Mouse (Mus musculus) left cerebral cortex, adult 2 months (tissue): ENCODE results near the gene Adra1b. TPM values are rescaled to one million over a fixed set of nuclear protein-coding genes. Genes with fewer than 3 reads are reported as not detected.

ENCODE experiments used
- DNase-seq, 2 experiments: peaks; one replicate each; pipeline ENCODE4 v3.0.0; 2021 to 2022; ENCODE audit warnings: low spot score in 2 of 2, mixed read lengths in 1 of 2; ENCODE audit errors: extremely low spot score in 1 of 2
- H3K27ac ChIP-seq: fragments of 200-600 bp; 2 replicates; pipeline ENCODE4 v1.8.1; 2022
- H3K4me3 ChIP-seq: fragments of 200-600 bp; 2 replicates; pipeline ENCODE4 v1.8.1; 2022
- CTCF ChIP-seq: fragments of 200-600 bp; IDR thresholded peaks from 2 replicates; pipeline ENCODE4 v1.8.1; 2022; ENCODE audit warnings: antibody characterized with exemption, mild to moderate bottlenecking, moderate library complexity
- intact Hi-C: fragments of 180-260 bp; cut with DNase I; formaldehyde crosslinking; loops from one replicate; pipeline ENCODE4 v1.15.1; 2025
- total RNA-seq, 2 experiments: library from RNA; stranded (reverse); gene quantifications; 2 replicates each; pipeline ENCODE4 v1.2.3; 2021

The Adra1b gene
- total RNA-seq, 2 experiments from 2014 or later = 29.9 to 31.6 TPM

DNA sequence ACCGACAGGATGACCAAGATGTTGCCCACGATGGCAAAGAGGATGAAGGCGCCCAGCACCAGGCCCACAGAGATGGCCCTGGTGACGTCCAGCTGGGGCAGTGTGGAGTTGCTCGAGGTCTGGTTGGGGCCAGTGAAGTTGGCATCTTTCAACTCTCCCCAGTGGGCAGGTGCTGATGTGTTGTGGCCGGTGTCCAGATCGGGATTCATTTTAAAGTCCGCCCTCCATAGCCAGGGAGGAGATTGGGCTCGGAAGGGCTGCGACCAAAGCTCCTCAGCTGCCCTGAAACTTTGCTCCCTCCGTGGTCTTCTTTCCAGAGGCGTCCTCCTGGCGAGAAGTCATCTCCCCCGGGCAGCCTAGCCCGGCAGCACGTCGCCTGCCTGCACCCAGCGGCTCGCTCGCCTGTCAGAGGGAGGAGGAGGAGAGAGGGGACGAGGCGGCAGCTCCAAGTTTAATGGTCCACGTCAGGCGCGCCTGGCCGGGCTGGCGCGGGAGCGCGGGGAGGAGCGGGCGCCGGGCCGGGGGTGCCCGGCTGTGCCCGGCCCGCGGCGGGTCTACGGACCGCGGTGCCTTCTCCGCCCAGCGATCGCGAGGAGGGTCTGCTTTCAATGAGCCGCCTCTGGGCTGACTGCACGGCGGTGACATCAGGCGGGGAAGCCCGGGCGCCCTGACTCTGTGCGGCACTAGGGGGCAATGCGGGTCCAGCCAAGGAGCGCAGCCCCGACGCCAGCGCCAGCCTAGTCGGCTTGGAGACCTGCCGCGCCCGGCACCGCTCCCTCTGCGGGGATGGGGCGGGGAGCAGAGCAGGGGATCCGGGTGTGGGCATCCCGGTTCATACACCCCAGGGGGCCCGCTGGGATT, 64.9 kb downstream of the Adra1b start:
- peak overlapping the region; percentile 45 for H3K4me3 ChIP-seq
- DNase-seq = peak; percentile 80 to 84
- TF ChIP-seq CTCF = peak; percentile 75
- intact Hi-C loops = loop anchor here (2.0 kb wide), 2 partner anchors 375 to 495 kb away; no protein-coding TSS in a partner anchor
- peak overlapping the region; percentile 75 for H3K27ac ChIP-seq

DNA sequence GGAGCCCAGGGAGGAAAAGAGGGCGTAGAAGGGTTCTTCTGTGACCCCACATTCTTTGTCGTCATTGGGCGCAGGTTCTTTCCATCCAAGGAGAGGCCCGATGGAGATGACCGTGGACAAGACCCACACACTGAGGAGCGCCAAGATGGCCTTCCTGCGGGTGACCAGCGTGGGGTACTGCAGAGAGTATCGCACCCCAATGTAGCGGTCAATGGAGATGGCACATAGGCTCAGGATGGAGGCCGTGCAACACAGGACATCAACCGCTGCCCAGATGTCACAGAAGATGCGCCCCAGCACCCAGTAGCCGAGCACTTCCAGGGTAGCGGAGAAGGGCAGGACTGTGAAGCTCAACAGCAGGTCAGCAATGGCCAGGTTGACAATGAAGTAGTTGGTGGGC, 65.6 kb downstream of the Adra1b start:
- DNase-seq = no peak
- H3K4me3 ChIP-seq = peak overlapping the region; percentile 46
- no peak for TF ChIP-seq CTCF
- intact Hi-C loops = no loop called here
- no peak overlapping the region for H3K27ac ChIP-seq

DNA sequence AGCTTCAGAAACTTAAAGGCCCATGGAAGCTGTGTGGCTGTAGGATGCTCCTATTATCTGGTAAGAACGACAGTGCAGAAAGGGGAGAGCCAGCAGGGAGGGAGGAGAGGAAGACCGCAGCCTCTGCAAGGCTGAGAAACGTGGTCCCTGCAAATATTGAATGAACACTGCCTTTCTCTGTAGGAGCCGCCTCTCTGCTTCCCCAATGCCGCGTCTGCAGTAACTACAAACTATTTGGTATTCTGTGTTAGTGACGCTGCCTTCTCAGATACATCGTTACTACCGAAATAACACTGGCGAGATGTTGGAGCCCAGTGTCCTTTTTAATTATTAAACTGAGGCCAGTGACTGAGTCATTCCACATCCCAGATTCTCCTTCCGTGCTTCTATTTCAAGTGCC, 66.5 kb downstream of the Adra1b start:
- H3K4me3 ChIP-seq = peak overlapping the region; percentile 46
- no peak for TF ChIP-seq CTCF
- H3K27ac ChIP-seq = peak overlapping the region; percentile 28
- DNase-seq = no peak
- intact Hi-C loops = loop anchor here (5.0 kb wide), 1 partner anchor 47 kb away; no protein-coding TSS in a partner anchor

DNA sequence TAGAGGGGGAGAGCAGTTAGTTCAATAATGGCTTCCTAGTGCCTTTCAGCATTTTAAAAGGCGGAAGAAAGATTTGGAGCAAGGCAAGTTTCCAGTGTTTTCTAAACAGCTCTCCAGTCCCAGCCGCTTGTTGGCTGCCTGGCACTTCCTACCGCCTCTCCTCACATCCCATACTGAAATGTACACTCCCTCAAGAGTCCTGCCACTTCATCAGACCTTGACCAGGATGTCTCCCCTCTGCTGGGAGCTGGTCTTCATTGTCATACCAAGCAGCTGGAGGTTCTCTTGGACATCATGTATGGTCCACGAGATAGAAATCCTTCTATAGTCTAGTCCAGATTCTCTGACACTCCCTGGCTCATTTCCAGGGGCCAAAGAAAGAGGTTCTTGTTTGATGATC, 69.5 kb downstream of the Adra1b start:
- no peak for DNase-seq
- intact Hi-C loops = loop anchor here (5.0 kb wide), 1 partner anchor 44 kb away; no protein-coding TSS in a partner anchor
- Histone ChIP-seq H3K27ac (no peak overlapping the region), H3K4me3 (no peak overlapping the region)
- no peak for TF ChIP-seq CTCF

DNA sequence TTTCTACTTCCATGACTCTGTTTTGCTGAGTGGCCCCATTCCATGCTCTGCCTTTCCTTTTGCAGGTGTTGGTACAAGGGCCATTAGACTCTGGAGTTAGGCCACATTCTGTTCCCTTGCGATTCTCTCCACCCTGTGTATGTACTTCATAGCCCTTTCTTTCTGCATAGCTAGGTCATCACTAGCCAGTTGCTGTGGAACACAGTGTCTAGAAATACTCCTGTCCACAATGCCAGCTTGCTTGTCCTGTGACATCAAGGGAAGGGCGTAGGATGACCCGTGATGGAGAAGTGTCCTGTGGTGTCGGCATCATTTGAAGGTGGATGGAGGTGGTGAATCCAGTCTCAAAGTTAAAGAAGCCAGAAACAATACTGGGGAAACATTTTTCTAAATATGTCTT, 74.2 kb downstream of the Adra1b start:
- intact Hi-C loops = no loop called here
- Histone ChIP-seq H3K4me3 (no peak overlapping the region), H3K27ac (no peak overlapping the region)
- no peak for DNase-seq
- TF ChIP-seq CTCF = no peak

DNA sequence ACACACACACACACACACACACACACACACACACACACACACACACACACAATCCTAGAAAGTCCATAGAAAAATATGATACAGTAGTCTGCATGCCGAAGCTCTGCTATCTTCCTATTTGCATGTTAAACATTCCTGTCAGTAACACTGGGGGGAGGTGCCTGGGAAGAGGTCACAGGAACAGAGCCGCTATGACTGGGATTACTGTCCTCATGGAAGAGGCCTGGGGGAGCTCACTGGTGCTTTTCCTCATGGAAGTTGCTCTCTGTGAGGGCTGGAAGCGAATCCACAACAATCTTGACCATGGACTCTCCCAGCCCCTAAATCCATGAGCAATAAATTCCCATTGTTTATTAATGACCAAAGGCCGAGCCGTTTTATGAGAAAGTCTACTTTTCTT, 77.7 kb downstream of the Adra1b start:
- intact Hi-C loops = no loop called here
- TF ChIP-seq CTCF = no peak
- H3K27ac ChIP-seq = no peak overlapping the region

DNA sequence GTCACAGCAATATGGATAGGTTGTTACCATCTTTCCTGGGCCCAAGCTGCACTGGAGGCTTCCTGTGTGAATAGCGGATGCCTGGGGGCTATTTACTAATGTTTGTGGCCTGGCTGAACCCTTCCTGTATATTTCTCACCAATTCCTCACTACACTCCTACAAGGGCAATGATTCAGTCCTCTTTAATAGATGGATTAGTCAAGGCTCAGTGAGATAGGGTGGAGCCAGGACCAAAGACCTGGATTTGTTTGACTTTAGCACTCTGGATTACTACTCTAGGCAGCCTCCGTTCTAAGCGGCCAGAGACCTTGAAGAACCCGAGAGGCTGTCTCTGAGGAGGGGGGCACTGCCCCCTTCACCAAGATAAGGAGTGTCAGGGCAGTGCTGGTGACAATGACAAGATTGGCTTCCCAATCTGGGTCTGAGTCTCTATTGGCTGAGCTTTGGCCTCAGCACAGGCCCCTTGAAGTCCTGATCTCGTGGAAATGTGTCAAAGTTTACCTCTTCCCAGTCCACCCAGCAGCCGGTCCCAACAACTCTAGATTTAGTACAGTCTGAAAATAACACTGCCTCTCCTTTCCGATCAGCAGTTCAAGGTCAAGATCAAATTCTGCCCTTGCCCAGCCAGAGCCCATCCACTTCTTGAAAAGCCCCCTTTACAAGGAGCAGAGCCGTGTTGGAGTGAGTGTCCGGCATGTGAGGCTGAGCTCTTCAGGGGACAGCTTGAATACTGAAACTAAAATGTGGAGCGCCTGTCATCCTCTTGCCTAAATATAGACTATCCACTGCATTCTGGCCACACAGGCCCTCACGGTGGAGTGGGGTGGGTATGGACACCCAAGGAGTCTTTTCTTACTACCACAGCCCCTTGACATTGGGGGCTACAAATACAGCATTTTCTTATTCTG, 80.2 kb downstream of the Adra1b start:
- intact Hi-C loops = no loop called here

More for the DNA sequence above, 77.7 kb downstream of the Adra1b start:
- H3K4me3 ChIP-seq = no peak overlapping the region
- DNase-seq = no peak

DNA sequence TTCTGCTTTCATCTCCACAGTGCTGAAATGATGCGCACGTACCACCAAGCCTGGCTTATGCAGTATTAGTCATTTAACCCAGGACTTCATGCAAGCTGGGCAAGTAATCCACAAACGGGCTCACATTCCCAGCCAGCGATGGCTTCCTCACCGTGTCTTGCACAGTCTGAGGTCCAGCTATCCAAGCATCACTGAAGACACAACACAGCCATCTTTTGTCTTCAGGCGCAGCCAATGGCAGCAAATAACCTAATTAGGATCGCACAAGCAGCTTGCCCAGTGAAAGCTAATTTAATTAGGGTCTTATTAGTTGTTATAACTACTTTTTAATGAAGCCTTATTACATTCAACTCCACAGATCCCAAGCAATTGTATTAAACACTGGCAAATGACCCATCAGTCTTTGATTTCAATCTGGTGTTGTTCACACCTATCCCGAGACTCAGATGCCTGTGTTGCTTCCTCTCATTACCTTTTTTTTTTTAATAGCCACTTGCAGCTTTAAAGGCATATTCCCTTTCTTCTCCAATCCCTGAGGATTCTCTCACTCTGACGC, 83.6 kb downstream of the Adra1b start:
- intact Hi-C loops = no loop called here
- TF ChIP-seq CTCF = no peak
- H3K27ac ChIP-seq = no peak overlapping the region

More for the DNA sequence above, 80.2 kb downstream of the Adra1b start:
- no peak overlapping the region for H3K27ac ChIP-seq
- H3K4me3 ChIP-seq = no peak overlapping the region
- DNase-seq = no peak
- no peak for TF ChIP-seq CTCF

DNA sequence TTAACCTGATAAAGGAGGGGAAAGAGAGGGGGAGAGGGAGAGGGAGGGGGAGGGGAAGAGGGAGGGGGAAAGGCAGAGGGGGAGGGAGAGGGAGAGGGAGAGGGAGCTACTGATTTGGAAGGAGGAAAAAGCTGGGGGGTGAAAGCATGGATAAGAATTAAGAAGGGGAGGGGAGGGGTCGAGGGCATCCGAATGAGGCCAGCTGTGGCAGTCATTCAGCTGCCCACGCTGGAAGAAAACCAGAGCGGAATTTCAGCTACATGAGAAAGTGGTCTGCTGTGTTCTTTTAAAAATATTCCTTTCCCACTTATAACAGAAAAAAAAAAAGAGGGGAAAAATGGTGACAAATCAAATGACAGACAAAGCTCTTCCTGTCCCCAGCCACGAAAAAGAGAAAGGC, 88.5 kb downstream of the Adra1b start:
- DNase-seq = no peak
- intact Hi-C loops = no loop called here

More for the DNA sequence above, 83.6 kb downstream of the Adra1b start:
- no peak for DNase-seq
- H3K4me3 ChIP-seq = no peak overlapping the region

DNA sequence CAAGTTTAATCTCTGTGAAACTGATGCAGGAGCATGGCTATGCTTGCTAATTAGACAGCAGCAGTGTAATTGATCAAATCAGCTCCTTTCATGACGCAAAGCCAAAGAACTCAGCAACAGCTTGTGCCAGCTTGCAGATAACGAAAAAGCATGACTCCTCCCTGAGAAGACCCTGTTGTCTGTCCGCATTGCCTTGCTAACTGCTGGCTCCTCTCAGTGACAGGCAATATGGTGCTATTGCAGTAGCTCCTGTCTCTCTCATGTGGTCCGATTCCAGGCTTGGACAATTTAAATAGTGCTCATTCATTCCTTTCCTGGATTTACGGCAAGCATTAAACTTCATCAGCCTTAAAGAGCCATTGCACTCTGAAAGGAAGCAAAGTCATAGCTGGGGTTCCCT, 93.3 kb downstream of the Adra1b start:
- intact Hi-C loops = no loop called here
- DNase-seq = no peak
- Histone ChIP-seq H3K4me3 (no peak overlapping the region), H3K27ac (no peak overlapping the region)
- no peak for TF ChIP-seq CTCF

More for the DNA sequence above, 88.5 kb downstream of the Adra1b start:
- TF ChIP-seq CTCF = no peak
- H3K4me3 ChIP-seq = no peak overlapping the region
- no peak overlapping the region for H3K27ac ChIP-seq

DNA sequence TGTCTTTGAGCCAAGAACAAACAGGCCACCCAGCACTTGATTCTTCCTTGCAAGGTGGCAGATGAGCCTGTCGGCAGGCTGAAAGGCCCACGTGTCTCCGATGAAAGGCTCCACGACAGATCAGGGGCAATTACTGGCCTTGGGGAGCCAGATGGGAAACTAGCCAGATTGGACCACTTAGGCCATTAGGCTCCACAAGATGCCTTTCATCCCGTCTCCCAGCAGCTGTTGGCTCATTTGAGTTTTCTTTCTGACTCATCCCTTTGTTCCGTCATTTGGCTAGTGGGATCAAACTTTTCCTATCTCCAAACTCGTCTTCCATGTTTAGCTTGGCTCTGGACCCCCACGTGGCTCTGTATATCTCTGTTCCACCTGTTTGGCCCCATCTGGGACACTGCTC, 105.0 kb downstream of the Adra1b start:
- TF ChIP-seq CTCF = no peak
- intact Hi-C loops = no loop called here
- Histone ChIP-seq H3K27ac (no peak overlapping the region), H3K4me3 (no peak overlapping the region)
- no peak for DNase-seq
